Comparison of ENCODE assay signal across 8 mouse cellular contexts in genomic region chrX:12762334-12763126, GRCm38 (mm10). TPM values are rescaled to one million over a fixed set of nuclear protein-coding genes. Genes with fewer than 3 reads are reported as not detected.
A peak's percentile ranks its signal among the peaks of the same experiment; 100 is the strongest.
DNase-seq lines count a peak whose midpoint lies in the region; ATAC-seq and TF ChIP-seq lines count a peak whose summit lies in the region.

No protein-coding gene starts in this region.

- H3K4me3 ChIP-seq in heart, embryonic 12.5 days = peak overlapping the region; percentile 91
- H3K4me3 ChIP-seq in embryonic facial prominence, embryonic 10.5 days = peak overlapping the region; percentile 70
- peak overlapping the region; percentile 61 for H3K4me3 ChIP-seq in limb, embryonic 12.5 days (replicated peaks)
- peak overlapping the region; percentile 100 for H3K4me3 ChIP-seq in small intestine, adult 2 months (ENCODE audit: low read depth, low read length)

- H3K36me3 ChIP-seq in heart, embryonic 12.5 days = no peaks in the 10 kb centered on the region
- H3K36me3 ChIP-seq in embryonic facial prominence, embryonic 10.5 days (replicated peaks) = no peaks in the 10 kb centered on the region
- H3K36me3 ChIP-seq in limb, embryonic 12.5 days = no peaks in the 10 kb centered on the region
- H3K36me3 ChIP-seq in small intestine, adult 2 months (ENCODE audit: control insufficient read depth, insufficient read depth, low read length) = no peaks in the 10 kb centered on the region

- WGBS in heart, embryonic 12.5 days = 14% methylated on average over 32 of the region's 32 CpGs
- WGBS in embryonic facial prominence, embryonic 10.5 days = 16% methylated on average over 32 of the region's 32 CpGs
- WGBS in limb, embryonic 12.5 days = 15% methylated on average over 32 of the region's 32 CpGs
- 7% methylated on average over 32 of the region's 32 CpGs for WGBS in small intestine, adult 2 months

- H3K4me2 ChIP-seq in heart, embryonic 12.5 days = peak overlapping the region; percentile 68
- peak overlapping the region; percentile 57 for H3K4me2 ChIP-seq in limb, embryonic 12.5 days

- no peak for TF ChIP-seq POLR2A in small intestine, adult 2 months (IDR thresholded peaks at IDR 0.05; ENCODE audit: low read depth, low read length)

- peak overlapping the region; percentile 98 for H3K27ac ChIP-seq in heart, embryonic 12.5 days (ENCODE audit: poor library complexity, severe bottlenecking)
- H3K27ac ChIP-seq in embryonic facial prominence, embryonic 10.5 days (replicated peaks) = peak overlapping the region; percentile 92
- H3K27ac ChIP-seq in limb, embryonic 12.5 days = peak overlapping the region; percentile 98
- H3K27ac ChIP-seq in small intestine, adult 2 months (ENCODE audit: insufficient read depth, low read depth, low read length) = peak overlapping the region; percentile 97

- H3K9ac ChIP-seq in heart, embryonic 12.5 days = peak overlapping the region; percentile 93
- H3K9ac ChIP-seq in limb, embryonic 12.5 days (replicated peaks) = peak overlapping the region; percentile 81

- ATAC-seq in heart, embryonic 12.5 days (ENCODE audit: insufficient number of reproducible peaks, low FRiP score) = no peak
- ATAC-seq in CD4-positive, CD25-positive, alpha-beta regulatory T cell, adult 4 months = peak; percentile 32
- ATAC-seq in limb, embryonic 12.5 days (ENCODE audit: insufficient number of reproducible peaks, insufficient read depth, low FRiP score, low TSS enrichment, low read depth) = no peak

- H3K4me1 ChIP-seq in heart, embryonic 12.5 days (replicated peaks) = peaks cover 3% of the 10 kb centered on the region
- 0 out of 2 replicates have a peak, but pooled peaks cover 8% of the 10 kb centered on the region for H3K4me1 ChIP-seq in embryonic facial prominence, embryonic 10.5 days
- H3K4me1 ChIP-seq in limb, embryonic 12.5 days (replicated peaks) = no peaks in the 10 kb centered on the region
- peaks cover 5% of the 10 kb centered on the region; the same call in 1 of the 2 replicates for H3K4me1 ChIP-seq in small intestine, adult 2 months (ENCODE audit: control insufficient read depth, insufficient read depth, insufficient read length, low read length)

- peaks cover 18% of the 10 kb centered on the region for H3K27me3 ChIP-seq in heart, embryonic 12.5 days (replicated peaks)
- H3K27me3 ChIP-seq in embryonic facial prominence, embryonic 10.5 days (replicated peaks; ENCODE audit: low read depth, poor library complexity, severe bottlenecking) = peaks cover 35% of the 10 kb centered on the region
- H3K27me3 ChIP-seq in limb, embryonic 12.5 days = peaks cover 17% of the 10 kb centered on the region
- H3K27me3 ChIP-seq in small intestine, adult 2 months (ENCODE audit: control insufficient read depth, insufficient read depth, low read length) = no peaks in the 10 kb centered on the region

- H3K9me3 ChIP-seq in heart, embryonic 12.5 days (replicated peaks) = 0 out of 2 replicates have a peak, but pooled peaks cover 3% of the 10 kb centered on the region
- H3K9me3 ChIP-seq in embryonic facial prominence, embryonic 10.5 days = peaks cover 6% of the 10 kb centered on the region; the same call in 1 of the 2 replicates
- no peaks in the 10 kb centered on the region for H3K9me3 ChIP-seq in limb, embryonic 12.5 days

- DNase-seq in heart, postnatal 36 days = no peak
- no peak for DNase-seq in embryonic facial prominence, embryonic 10.5 days (ENCODE audit: low spot score)
- no peak for DNase-seq in adrenal gland, adult 18-20 months (ENCODE audit: low spot score in 2 of 2)
- DNase-seq in MN1 (ENCODE audit: low spot score) = no peak

- intact Hi-C loops in heart, postnatal 36 days (cut with DNase I) = loop anchor here (5.0 to 10.0 kb wide), 2 partner anchors 80 to 522 kb away; partner anchors contain the start of gene Ddx3x

- no peak for TF ChIP-seq CTCF in small intestine, adult 2 months (IDR thresholded peaks at IDR 0.05; ENCODE audit: extremely low read depth, insufficient read length, insufficient replicate concordance, low read depth, low read length)

RNA-seq across cellular contexts. Expression of gene Med14, which starts 0.7 kb away (rescaled TPM):
- 30.2 and 32.6 TPM in 2 replicates for polyA plus RNA-seq in heart, embryonic 12.5 days (2016; fragmentation: Nextera tagmentation; extraction: Ambion mirVana)
- total RNA-seq in heart, postnatal 36 days (2021) = 10 to 100 TPM; 22.6 to 29.3 TPM
- 10 to 100 TPM in 1 of 2 experiments, 1 to 10 TPM in 1; 7.1 to 11.7 TPM for polyA plus RNA-seq in CD4-positive, CD25-positive, alpha-beta regulatory T cell, adult 4 months (2017; shearing (Covaris generic))
- polyA plus RNA-seq in embryonic facial prominence, embryonic 10.5 days (2016; fragmentation: Nextera tagmentation; extraction: Ambion mirVana) = 12.6 and 12.7 TPM in 2 replicates
- polyA plus RNA-seq in limb, embryonic 12.5 days (2016; fragmentation: Nextera tagmentation; extraction: Ambion mirVana) = 13.3 and 17.2 TPM in 2 replicates
- 6.5 and 9.4 TPM in 2 replicates for polyA plus RNA-seq in small intestine, adult 2 months (2012; rRNA removed)
- total RNA-seq in adrenal gland, adult 18-20 months (2021) = 10 to 100 TPM; 20.9 to 22.6 TPM
